ENCODE assay signal across 9 mouse cellular contexts in genomic region chr19:10714682-10715475, GRCm38 (mm10). TPM values are rescaled to one million over a fixed set of nuclear protein-coding genes. Genes with fewer than 3 reads are reported as not detected.
DNase-seq lines count a peak whose midpoint lies in the region; ATAC-seq lines count a peak whose summit lies in the region.
"Had no signal": no experiment of that assay in that cellular context is flagged by ENCODE, and none has a peak within 500 bp of the region (broad histone marks: within the 10 kb centered on the region; RNA-seq: fewer than 3 reads in every experiment).

No protein-coding gene starts in this region.

- 0 out of 2 replicates have a peak, but pooled peaks have one; percentile 20 for ATAC-seq in embryonic facial prominence, embryonic 13.5 days (ENCODE audit: insufficient number of reproducible peaks, insufficient read depth, low FRiP score, low TSS enrichment, low read depth)
- ATAC-seq in hindbrain, embryonic 12.5 days (ENCODE audit: low FRiP score): peak; percentile 63
- ATAC-seq in megakaryocyte progenitor cell, adult 5-6 weeks (replicated peaks; ENCODE audit: poor library complexity): peak; percentile 70

- no peaks in the 10 kb centered on the region for H3K9me3 ChIP-seq in embryonic facial prominence, embryonic 13.5 days
- no peaks in the 10 kb centered on the region for H3K9me3 ChIP-seq in hindbrain, embryonic 12.5 days (replicated peaks)
- H3K9me3 ChIP-seq: megakaryocyte, embryonic 14.5 days had no signal

- no peak overlapping the region for H3K9ac ChIP-seq in embryonic facial prominence, embryonic 13.5 days
- H3K9ac ChIP-seq in hindbrain, embryonic 12.5 days: no peak overlapping the region

- DNase-seq in adrenal gland, adult (ENCODE audit: inconsistent age in 2 of 2, low spot score in 1 of 2): peak; percentile 40 to 80
- DNase-seq in adrenal gland, adult 8-10 months: no peak
- peak; percentile 76 for DNase-seq in adrenal gland, postnatal 25 days
- peak; percentile 67 to 88 for DNase-seq in layer of hippocampus, postnatal 25 days (ENCODE audit: extremely low spot score in 1 of 2, low spot score in 1 of 2)
- DNase-seq in spleen, adult 12 weeks (ENCODE audit: low spot score): peak; percentile 37

- no peak overlapping the region for H3K4me2 ChIP-seq in embryonic facial prominence, embryonic 13.5 days
- no peak overlapping the region for H3K4me2 ChIP-seq in hindbrain, embryonic 12.5 days (replicated peaks)

- H3K27me3 ChIP-seq in embryonic facial prominence, embryonic 13.5 days: no peaks in the 10 kb centered on the region
- H3K27me3 ChIP-seq in hindbrain, embryonic 12.5 days: no peaks in the 10 kb centered on the region

- H3K4me1 ChIP-seq in embryonic facial prominence, embryonic 13.5 days: peaks cover 12% of the 10 kb centered on the region
- peaks cover 17% of the 10 kb centered on the region for H3K4me1 ChIP-seq in hindbrain, embryonic 12.5 days

- 0 out of 2 replicates have a peak overlapping the region, but pooled peaks have one; percentile 7 for H3K27ac ChIP-seq in embryonic facial prominence, embryonic 13.5 days
- peak overlapping the region; percentile 44; the same call in 1 of the 2 replicates for H3K27ac ChIP-seq in hindbrain, embryonic 12.5 days

- 38% methylated on average over 4 of the region's 4 CpGs for WGBS in embryonic facial prominence, embryonic 13.5 days
- 47% methylated on average over 4 of the region's 4 CpGs for WGBS in hindbrain, embryonic 12.5 days

- H3K36me3 ChIP-seq in embryonic facial prominence, embryonic 13.5 days: peaks cover 42% of the 10 kb centered on the region
- H3K36me3 ChIP-seq in hindbrain, embryonic 12.5 days: peaks cover 35% of the 10 kb centered on the region

- H3K4me3 ChIP-seq in embryonic facial prominence, embryonic 13.5 days: no peak overlapping the region
- H3K4me3 ChIP-seq in hindbrain, embryonic 12.5 days: no peak overlapping the region
- H3K4me3 ChIP-seq: megakaryocyte, embryonic 14.5 days had no signal

RNA-seq across cellular contexts. Expression of gene Cd5, which starts 23.9 kb away (rescaled TPM):
- total RNA-seq in adrenal gland, adult 8-10 months (2022): under 1 TPM in 2 of 4 experiments, not detected in 2; 0.12 to 0.27 TPM
- total RNA-seq in adrenal gland, postnatal 25 days (2021): 0.12 TPM in 1 of 2 replicates, not detected in the other
- 0.41 and 0.42 TPM in 2 replicates for polyA plus RNA-seq in embryonic facial prominence, embryonic 13.5 days (2015; fragmentation: Nextera tagmentation; extraction: Ambion mirVana)
- 0.17 and 0.31 TPM in 2 replicates for polyA plus RNA-seq in hindbrain, embryonic 12.5 days (2016; fragmentation: Nextera tagmentation; extraction: Ambion mirVana)
- total RNA-seq in layer of hippocampus, postnatal 25 days (2021): under 1 TPM in 1 of 2 experiments, not detected in 1; 0.16 TPM
- total RNA-seq in megakaryocyte progenitor cell, adult 5-6 weeks (2015): 0.05 TPM in 1 of 2 replicates, not detected in the other
- total RNA-seq in megakaryocyte progenitor cell, adult 5-6 weeks (2017): 0.61 TPM in 1 of 2 replicates, not detected in the other

RNA-seq across cellular contexts. Expression of gene Vps37c, which starts 26.3 kb away (rescaled TPM):
- total RNA-seq in adrenal gland, adult 8-10 months (2022): 10 to 100 TPM; 24.3 to 40.8 (median 25.3) TPM
- total RNA-seq in adrenal gland, postnatal 25 days (2021): 32.4 and 33.6 TPM in 2 replicates
- polyA plus RNA-seq in embryonic facial prominence, embryonic 13.5 days (2015; fragmentation: Nextera tagmentation; extraction: Ambion mirVana): 36.4 and 36.8 TPM in 2 replicates
- 36.6 and 37.5 TPM in 2 replicates for polyA plus RNA-seq in hindbrain, embryonic 12.5 days (2016; fragmentation: Nextera tagmentation; extraction: Ambion mirVana)
- 10 to 100 TPM; 24.8 to 28.0 TPM for total RNA-seq in layer of hippocampus, postnatal 25 days (2021)
- 17.6 and 21.0 TPM in 2 replicates for total RNA-seq in megakaryocyte progenitor cell, adult 5-6 weeks (2015)
- total RNA-seq in megakaryocyte progenitor cell, adult 5-6 weeks (2017): 14.7 and 15.2 TPM in 2 replicates

RNA-seq across cellular contexts. Expression of gene Pga5, which starts 37.0 kb away (rescaled TPM):
- total RNA-seq in adrenal gland, adult 8-10 months (2022): not detected
- not detected in 2 replicates for total RNA-seq in adrenal gland, postnatal 25 days (2021)
- not detected in 2 replicates for polyA plus RNA-seq in embryonic facial prominence, embryonic 13.5 days (2015; fragmentation: Nextera tagmentation; extraction: Ambion mirVana)
- polyA plus RNA-seq in hindbrain, embryonic 12.5 days (2016; fragmentation: Nextera tagmentation; extraction: Ambion mirVana): not detected in 2 replicates
- not detected for total RNA-seq in layer of hippocampus, postnatal 25 days (2021)
- not detected in 2 replicates for total RNA-seq in megakaryocyte progenitor cell, adult 5-6 weeks (2015)
- total RNA-seq in megakaryocyte progenitor cell, adult 5-6 weeks (2017): not detected in 2 replicates

Comparison
In these comparisons a context has a peak if more than half of its experiments do, and no peak if none do; other contexts are left out.
1. ATAC-seq: peak in every context shown above with its lines; median percentile 70 in megakaryocyte progenitor cell, adult 5-6 weeks; 63 in hindbrain, embryonic 12.5 days; 20 in embryonic facial prominence, embryonic 13.5 days.